Mouse (Mus musculus) embryonic facial prominence, embryonic 12.5 days (tissue): ENCODE results near the gene Psap. TPM values are rescaled to one million over a fixed set of nuclear protein-coding genes. Genes with fewer than 3 reads are reported as not detected.

Experiments used
- ATAC-seq: fragments of 200-750 bp; cut with Nextera tagmentation; 2 replicates; pipeline ENCODE4 v1.8.0; 2017; ENCODE audit not compliant: insufficient number of reproducible peaks, insufficient read depth, low FRiP score, low TSS enrichment
- H3K27ac ChIP-seq: fragments of 300-500 bp; sonication (generic); 2 replicates; pipeline ENCODE4 v1.5.1; 2016; ENCODE audit warnings: mild to moderate bottlenecking
- H3K27me3 ChIP-seq: fragments of 300-500 bp; sonication (generic); 2 replicates; pipeline ENCODE4 v1.6.1; 2016; ENCODE audit warnings: mild to moderate bottlenecking, moderate library complexity
- H3K36me3 ChIP-seq: fragments of 300-500 bp; sonication (generic); 2 replicates; pipeline ENCODE4 v1.6.1; 2016; ENCODE audit warnings: mild to moderate bottlenecking
- H3K4me1 ChIP-seq: fragments of 300-500 bp; sonication (generic); 2 replicates; pipeline ENCODE4 v1.6.1; 2016
- H3K4me2 ChIP-seq: fragments of 300-500 bp; sonication (generic); replicated peaks from 2 replicates; pipeline ENCODE4 v1.6.1; 2016; ENCODE audit warnings: mild to moderate bottlenecking, moderate library complexity
- H3K4me3 ChIP-seq: fragments of 300-500 bp; sonication (generic); 2 replicates; pipeline ENCODE4 v1.5.1; 2016; ENCODE audit warnings: mild to moderate bottlenecking
- H3K9ac ChIP-seq: fragments of 300-500 bp; sonication (generic); 2 replicates; pipeline ENCODE4 v1.6.1; 2016; ENCODE audit warnings: mild to moderate bottlenecking, moderate library complexity
- H3K9me3 ChIP-seq: fragments of 300-500 bp; sonication (generic); 2 replicates; pipeline ENCODE4 v1.6.1; 2016; ENCODE audit warnings: mild to moderate bottlenecking, moderate library complexity
- WGBS: fragments of 180-500 bp; shearing (Covaris S2); methylation state at CpG from one replicate; pipeline ENCODE4 v1.1.7; 2016; 5-methylcytosine and 5-hydroxymethylcytosine counted together
- polyA plus RNA-seq: library from polyadenylated mRNA; unstranded; fragments of >200 nt; fragmentation: Nextera tagmentation; extraction: Ambion mirVana; gene quantifications from 2 replicates; pipeline ENCODE4 v1.2.1, GENCODE M21; 2016

The Psap gene
- polyA plus RNA-seq, 1 experiment from 2014 or later, result 75.7 TPM

DNA sequence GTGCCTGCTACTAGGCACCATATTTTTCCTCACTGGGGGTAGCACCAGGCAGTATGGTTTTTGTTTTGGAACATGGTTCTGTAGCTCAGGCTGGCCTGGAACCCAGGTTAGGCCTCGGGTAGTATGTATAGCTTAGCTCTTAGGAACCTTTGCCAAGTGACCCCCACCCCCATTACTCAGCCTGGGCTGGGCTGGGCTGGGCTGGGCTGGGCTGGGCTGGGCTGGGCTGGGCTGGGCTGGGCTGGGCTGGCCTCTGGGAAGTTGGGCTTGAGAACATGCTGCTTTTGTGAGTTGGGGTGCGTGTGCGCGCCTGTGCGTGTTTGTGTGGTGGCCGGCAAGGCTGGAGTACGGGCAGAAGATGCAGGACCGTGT lies 13.3 kb downstream of the Psap start:
- no peak overlapping the region for H3K4me3 ChIP-seq
- 86% methylated on average over 8 of the region's 8 CpGs for WGBS
- H3K9ac ChIP-seq, result no peak overlapping the region
- no peak overlapping the region for H3K27ac ChIP-seq
- no peaks in the 10 kb centered on the region for H3K9me3 ChIP-seq
- H3K27me3 ChIP-seq, result no peaks in the 10 kb centered on the region
- peaks cover 34% of the 10 kb centered on the region for H3K36me3 ChIP-seq
- ATAC-seq, result no peak
- H3K4me2 ChIP-seq, result no peak overlapping the region
- peaks cover 37% of the 10 kb centered on the region for H3K4me1 ChIP-seq

DNA sequence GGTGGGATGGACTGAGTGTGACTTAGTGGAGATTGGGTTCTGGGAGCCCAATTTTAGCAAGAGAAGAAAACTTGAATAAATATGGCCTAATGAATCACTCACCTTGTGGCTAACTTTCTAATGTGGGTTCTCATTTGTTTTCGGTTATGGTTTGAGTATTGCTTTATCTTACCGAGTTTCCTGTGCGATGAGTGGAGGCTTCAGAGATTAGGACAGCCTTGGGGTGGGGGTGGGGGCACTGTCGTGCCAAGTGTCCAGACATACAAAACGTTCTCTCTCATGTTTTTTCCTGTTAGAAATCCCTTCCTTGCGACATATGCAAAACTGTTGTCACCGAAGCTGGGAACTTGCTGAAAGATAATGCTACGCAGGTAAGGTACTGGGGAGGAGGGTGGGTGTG lies 14.8 kb downstream of the Psap start:
- 90% methylated on average over 8 of the region's 8 CpGs for WGBS
- Histone ChIP-seq H3K9ac (no peak overlapping the region), H3K36me3 (peaks cover 45% of the 10 kb centered on the region)

DNA sequence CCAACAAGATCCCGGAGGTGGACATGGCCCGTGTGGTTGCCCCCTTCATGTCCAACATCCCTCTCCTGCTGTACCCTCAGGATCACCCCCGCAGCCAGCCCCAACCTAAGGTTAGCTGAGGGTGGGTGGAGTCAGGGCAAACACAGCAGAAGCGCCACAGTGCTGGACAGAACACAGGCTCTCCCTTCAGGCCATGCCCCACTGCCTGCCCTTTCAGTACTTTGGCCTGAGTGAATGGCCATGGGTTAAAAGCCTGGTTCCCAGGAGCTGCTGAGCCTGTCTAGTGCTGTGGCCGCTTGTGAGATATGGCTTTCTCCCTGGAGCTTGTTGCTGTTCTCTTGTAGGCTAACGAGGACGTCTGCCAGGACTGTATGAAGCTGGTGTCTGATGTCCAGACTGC lies 17.2 kb downstream of the Psap start:
- Histone ChIP-seq H3K36me3 (peaks cover 67% of the 10 kb centered on the region), H3K9me3 (no peaks in the 10 kb centered on the region), H3K27ac (no peak overlapping the region), H3K4me2 (no peak overlapping the region), H3K9ac (no peak overlapping the region), H3K27me3 (no peaks in the 10 kb centered on the region), H3K4me3 (no peak overlapping the region), H3K4me1 (peaks cover 14% of the 10 kb centered on the region)
- ATAC-seq, result no peak
- WGBS, result 79% methylated on average over 7 of the region's 7 CpGs

More for the DNA sequence above, 14.8 kb downstream of the Psap start:
- Histone ChIP-seq H3K9me3 (no peaks in the 10 kb centered on the region), H3K27ac (no peak overlapping the region), H3K27me3 (no peaks in the 10 kb centered on the region), H3K4me2 (no peak overlapping the region), H3K4me3 (no peak overlapping the region), H3K4me1 (peaks cover 25% of the 10 kb centered on the region)
- no peak for ATAC-seq

DNA sequence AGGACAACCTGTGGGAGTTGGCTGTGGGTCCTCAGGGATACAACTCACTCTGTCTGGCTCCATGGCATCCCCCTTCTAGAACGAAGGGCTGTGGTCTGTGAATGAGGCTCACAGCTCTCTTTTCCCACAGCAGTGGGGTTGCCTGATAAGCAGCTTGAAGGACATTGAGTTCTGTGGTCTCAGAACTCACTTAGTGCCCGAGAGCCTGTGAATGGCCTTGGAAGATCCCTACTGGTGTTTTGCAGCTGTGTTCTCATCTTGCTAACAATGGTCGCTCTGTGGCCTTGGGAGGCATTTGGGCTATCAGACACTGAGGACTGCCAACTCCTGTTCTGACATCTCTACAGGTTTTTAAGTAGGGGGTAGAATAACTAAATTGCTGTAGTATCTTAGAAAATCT lies 17.9 kb downstream of the Psap start:
- H3K4me1 ChIP-seq, result peaks cover 7% of the 10 kb centered on the region
- H3K4me3 ChIP-seq, result no peak overlapping the region
- peaks cover 74% of the 10 kb centered on the region for H3K36me3 ChIP-seq
- ATAC-seq, result no peak
- no peak overlapping the region for H3K27ac ChIP-seq
- no peaks in the 10 kb centered on the region for H3K9me3 ChIP-seq
- H3K4me2 ChIP-seq, result no peak overlapping the region
- 84% methylated on average over 3 of the region's 3 CpGs for WGBS
- H3K9ac ChIP-seq, result no peak overlapping the region
- no peaks in the 10 kb centered on the region for H3K27me3 ChIP-seq

DNA sequence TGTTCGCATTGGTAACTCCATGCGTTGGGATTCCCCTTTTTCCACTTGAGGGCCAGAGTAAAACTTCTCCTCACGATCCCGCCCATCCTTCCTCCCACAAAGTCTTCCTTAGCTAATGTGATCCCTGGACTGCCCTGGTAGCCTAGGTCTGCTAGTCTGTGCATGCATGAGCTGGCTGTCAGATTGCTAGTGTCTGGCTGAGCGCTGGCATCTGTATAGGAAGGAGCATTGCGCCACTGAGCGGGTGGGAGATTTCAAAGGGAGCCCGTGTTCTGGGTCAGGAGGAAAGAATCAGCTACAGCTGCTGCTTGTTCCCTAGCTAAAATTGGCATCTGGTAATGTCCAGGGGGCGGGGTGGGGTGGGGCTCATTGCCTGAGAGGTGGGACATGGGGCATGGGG lies 18.6 kb downstream of the Psap start:
- H3K4me1 ChIP-seq, result 0 out of 2 replicates have a peak, but pooled peaks cover under 1% of the 10 kb centered on the region
- no peak overlapping the region for H3K4me2 ChIP-seq
- H3K9ac ChIP-seq, result no peak overlapping the region
- WGBS, result 72% methylated on average over 9 of the region's 9 CpGs
- no peaks in the 10 kb centered on the region for H3K27me3 ChIP-seq
- H3K4me3 ChIP-seq, result no peak overlapping the region
- no peak overlapping the region for H3K27ac ChIP-seq
- H3K36me3 ChIP-seq, result peaks cover 81% of the 10 kb centered on the region
- no peak for ATAC-seq
- no peaks in the 10 kb centered on the region for H3K9me3 ChIP-seq

DNA sequence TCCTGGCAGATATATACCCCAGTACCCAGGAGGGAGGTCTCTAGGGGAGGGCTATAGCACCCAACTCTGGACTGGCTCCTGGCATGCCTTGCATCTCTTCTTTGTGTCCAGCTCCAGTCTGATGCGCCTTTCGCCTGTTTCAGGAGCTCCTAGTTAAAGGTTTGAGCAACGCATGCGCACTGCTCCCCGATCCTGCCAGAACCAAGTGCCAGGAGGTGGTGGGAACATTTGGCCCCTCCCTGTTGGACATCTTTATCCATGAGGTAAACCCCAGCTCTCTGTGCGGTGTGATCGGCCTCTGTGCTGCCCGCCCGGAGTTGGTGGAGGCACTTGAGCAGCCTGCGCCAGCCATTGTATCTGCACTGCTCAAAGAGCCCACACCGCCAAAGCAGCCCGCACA lies 22.2 kb downstream of the Psap start:
- Histone ChIP-seq H3K36me3 (peaks cover 77% of the 10 kb centered on the region), H3K9me3 (no peaks in the 10 kb centered on the region), H3K27ac (no peak overlapping the region), H3K27me3 (no peaks in the 10 kb centered on the region), H3K9ac (no peak overlapping the region), H3K4me1 (no peaks in the 10 kb centered on the region), H3K4me3 (no peak overlapping the region), H3K4me2 (no peak overlapping the region)
- ATAC-seq, result no peak
- 99% methylated on average over 12 of the region's 12 CpGs for WGBS

DNA sequence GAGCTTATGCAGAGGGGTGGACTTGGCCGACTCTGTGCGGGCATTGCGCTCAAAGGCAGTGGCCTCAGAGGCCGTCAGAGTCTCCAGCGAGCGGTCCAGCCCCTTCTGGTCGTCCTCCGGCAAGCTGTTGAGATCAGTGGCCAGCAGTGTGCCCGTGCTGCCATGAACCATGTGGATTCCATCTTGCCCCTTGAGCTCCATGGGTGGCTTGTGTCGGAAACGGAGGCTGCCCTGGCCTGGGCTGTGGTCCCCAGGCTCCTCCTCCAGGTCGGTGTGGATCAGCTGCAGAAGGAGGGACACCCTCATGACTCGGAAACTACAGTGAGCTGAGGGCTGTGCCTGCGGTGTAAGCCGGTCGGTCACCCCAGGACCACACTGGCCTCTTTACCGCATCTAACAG lies 26.0 kb downstream of the Psap start:
- 84% methylated on average over 17 of the region's 17 CpGs for WGBS
- Histone ChIP-seq H3K9me3 (no peaks in the 10 kb centered on the region), H3K4me1 (no peaks in the 10 kb centered on the region), H3K4me2 (no peak overlapping the region), H3K27ac (no peak overlapping the region), H3K27me3 (no peaks in the 10 kb centered on the region), H3K4me3 (no peak overlapping the region), H3K9ac (no peak overlapping the region), H3K36me3 (peaks cover 45% of the 10 kb centered on the region)
- no peak for ATAC-seq

DNA sequence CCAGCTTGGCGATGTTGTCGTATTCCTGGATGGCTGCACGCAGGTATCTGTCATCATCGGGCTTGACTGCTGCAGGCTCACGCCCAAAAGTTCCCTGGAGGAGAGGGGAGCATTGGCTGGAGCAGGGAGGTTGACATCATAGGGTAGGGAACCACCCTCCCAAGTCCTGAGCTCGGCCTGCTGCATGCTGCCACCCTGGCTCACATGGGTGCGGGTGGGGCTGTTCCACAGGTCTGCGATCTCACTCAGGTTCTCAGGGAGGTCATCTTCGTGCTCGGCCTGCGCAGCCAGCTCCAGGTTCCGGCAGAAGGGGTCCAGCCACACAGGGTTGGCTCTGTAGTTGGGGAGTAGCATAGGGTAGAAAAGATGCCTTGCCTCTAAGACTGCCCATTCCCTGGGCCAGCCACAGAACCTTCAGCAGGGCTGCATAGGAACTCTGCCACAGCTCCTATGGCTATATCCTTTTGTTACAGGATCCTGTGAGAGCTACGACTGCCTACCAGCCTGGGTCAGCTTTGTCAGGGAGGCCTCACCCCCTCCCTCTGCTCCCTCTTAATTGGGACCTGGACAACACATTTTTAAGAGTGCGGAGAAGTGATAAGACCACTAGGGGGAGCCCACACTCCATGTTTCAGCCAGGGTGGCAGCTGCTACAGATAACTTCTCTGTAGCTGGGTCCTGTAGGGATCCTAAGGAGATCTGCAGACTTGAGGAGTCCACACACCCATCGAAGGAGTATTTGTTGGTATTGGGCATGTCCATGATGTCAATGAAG lies 27.6 kb downstream of the Psap start:
- H3K9ac ChIP-seq, result no peak overlapping the region
- H3K4me1 ChIP-seq, result no peaks in the 10 kb centered on the region
- H3K9me3 ChIP-seq, result no peaks in the 10 kb centered on the region
- H3K27me3 ChIP-seq, result no peaks in the 10 kb centered on the region
- H3K4me2 ChIP-seq, result no peak overlapping the region
- no peak overlapping the region for H3K4me3 ChIP-seq
- H3K27ac ChIP-seq, result no peak overlapping the region
- ATAC-seq, result no peak
- WGBS, result 67% methylated on average over 15 of the region's 15 CpGs
- H3K36me3 ChIP-seq, result peaks cover 29% of the 10 kb centered on the region

DNA sequence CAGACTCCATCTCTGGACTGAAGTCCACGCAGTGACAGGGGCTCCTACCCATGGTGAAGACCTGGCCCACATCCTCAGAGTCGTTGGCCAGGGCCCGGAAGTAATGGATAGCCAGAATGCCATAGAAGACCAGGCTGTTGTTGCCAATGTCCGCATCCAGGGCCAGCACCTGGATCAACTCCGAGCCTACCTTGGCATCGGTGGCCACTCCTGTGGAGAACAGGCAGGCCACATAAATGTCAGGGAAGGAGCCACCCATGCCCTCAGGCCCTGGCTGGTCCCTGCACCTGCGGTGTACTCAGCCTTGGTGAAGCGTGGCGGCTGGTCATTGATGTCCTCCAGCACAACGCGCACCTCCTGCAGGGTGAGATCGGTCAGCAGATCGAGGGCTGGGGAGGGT lies 33.2 kb downstream of the Psap start:
- ATAC-seq, result no peak
- Histone ChIP-seq H3K4me3 (no peak overlapping the region), H3K27me3 (no peaks in the 10 kb centered on the region), H3K27ac (no peak overlapping the region), H3K4me2 (no peak overlapping the region), H3K9ac (no peak overlapping the region), H3K9me3 (no peaks in the 10 kb centered on the region), H3K36me3 (no peaks in the 10 kb centered on the region), H3K4me1 (no peaks in the 10 kb centered on the region)
- 86% methylated on average over 13 of the region's 13 CpGs for WGBS

DNA sequence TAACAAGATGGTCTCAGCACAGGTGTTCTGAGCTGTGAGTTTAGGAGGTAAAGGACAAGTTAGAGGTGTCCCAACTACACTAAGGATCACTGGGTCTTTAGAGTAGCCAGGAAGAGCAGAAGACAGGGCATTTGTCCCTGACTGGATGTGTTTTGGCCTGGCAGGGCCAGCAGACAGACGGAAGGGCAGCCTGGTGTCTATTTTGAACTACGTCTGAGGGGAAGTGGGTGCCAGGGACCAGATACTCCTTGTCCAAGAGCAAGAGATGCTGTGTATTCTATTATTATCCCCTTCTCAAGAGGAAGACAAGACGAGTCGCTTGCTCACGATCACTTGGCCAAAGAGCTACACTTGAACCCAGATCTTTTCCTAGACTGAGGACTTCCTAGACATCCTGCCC lies 36.2 kb downstream of the Psap start:
- ATAC-seq, result no peak
- H3K9me3 ChIP-seq, result no peaks in the 10 kb centered on the region
- no peak overlapping the region for H3K27ac ChIP-seq
- H3K36me3 ChIP-seq, result no peaks in the 10 kb centered on the region
- WGBS, result 89% methylated on average over 5 of the region's 5 CpGs
- H3K9ac ChIP-seq, result no peak overlapping the region
- no peak overlapping the region for H3K4me3 ChIP-seq
- H3K27me3 ChIP-seq, result no peaks in the 10 kb centered on the region
- H3K4me2 ChIP-seq, result no peak overlapping the region
- H3K4me1 ChIP-seq, result no peaks in the 10 kb centered on the region

DNA sequence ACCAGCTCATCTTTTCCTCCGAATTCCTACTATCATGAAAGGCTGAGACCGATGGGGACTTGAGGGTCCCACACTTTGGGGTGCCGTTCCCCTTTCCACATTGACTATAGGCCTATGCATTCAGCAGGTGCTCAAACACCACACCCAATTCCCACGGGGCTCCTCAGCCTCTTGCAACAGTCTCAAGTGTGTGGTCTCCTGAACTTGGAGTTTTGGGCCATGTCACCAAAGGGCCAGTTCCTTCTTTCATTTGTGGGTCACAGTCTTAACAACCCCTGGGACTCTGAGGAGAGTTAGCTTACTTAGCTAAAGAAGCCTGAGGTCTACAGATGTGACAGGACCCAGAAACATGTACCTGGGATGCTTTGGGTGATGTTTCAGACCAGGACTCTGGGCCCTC lies 38.7 kb downstream of the Psap start:
- H3K9ac ChIP-seq, result no peak overlapping the region
- no peaks in the 10 kb centered on the region for H3K27me3 ChIP-seq
- WGBS, result 91% methylated on average over 4 of the region's 4 CpGs
- no peaks in the 10 kb centered on the region for H3K4me1 ChIP-seq
- no peak overlapping the region for H3K4me3 ChIP-seq
- no peaks in the 10 kb centered on the region for H3K9me3 ChIP-seq
- no peak overlapping the region for H3K4me2 ChIP-seq
- H3K27ac ChIP-seq, result no peak overlapping the region
- ATAC-seq, result no peak
- no peaks in the 10 kb centered on the region for H3K36me3 ChIP-seq

DNA sequence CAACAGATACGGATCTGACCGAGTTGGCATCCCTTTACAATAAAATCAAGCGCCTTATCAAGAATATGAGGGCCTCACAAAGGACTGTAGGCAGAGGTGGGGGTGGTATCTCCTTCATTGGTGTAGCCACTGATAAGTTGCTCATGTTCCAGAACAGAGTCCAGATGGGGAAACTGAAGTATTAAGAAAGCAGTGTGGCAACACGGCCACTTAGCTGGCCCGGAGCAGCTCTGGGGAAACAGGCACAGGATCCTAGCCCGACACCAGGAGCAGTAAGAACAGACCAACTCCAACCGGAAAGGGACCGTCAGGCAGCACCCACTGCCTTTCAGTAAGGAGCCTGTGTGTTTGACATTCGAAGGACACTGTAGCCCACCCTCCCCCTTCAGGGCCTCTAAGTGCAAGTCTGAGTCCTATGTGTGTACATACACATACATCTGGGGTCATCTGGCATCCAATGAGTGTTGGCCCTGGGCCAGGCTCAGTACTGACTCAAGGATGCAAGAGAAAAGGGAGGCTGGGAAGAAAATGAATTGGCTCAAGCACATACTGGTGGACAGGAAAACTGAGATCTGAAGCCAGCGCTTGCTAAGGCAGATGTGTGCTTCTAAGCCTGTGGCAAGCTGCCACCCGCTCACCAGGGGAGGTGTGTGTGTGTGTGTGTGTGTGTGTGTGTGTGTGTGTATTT lies 51.7 kb downstream of the Psap start:
- H3K4me2 ChIP-seq, result no peak overlapping the region
- no peak for ATAC-seq
- no peak overlapping the region for H3K9ac ChIP-seq
- no peak overlapping the region for H3K27ac ChIP-seq
- no peaks in the 10 kb centered on the region for H3K27me3 ChIP-seq
- 78% methylated on average over 11 of the region's 11 CpGs for WGBS
- H3K36me3 ChIP-seq, result no peaks in the 10 kb centered on the region
- H3K9me3 ChIP-seq, result no peaks in the 10 kb centered on the region
- H3K4me3 ChIP-seq, result no peak overlapping the region
- H3K4me1 ChIP-seq, result peaks cover 9% of the 10 kb centered on the region; the same call in 1 of the 2 replicates
